Mouse (Mus musculus) liver, adult 2 months (tissue): ENCODE results near the gene Pygo2. TPM values are rescaled to one million over a fixed set of nuclear protein-coding genes. Genes with fewer than 3 reads are reported as not detected.

Experiments
- DNase-seq: peaks from one replicate; pipeline ENCODE4 v3.0.0-alpha.2; 2011; ENCODE audit warnings: low read depth, low spot score; ENCODE audit errors: extremely low read depth
- H3K27ac ChIP-seq: fragments of 200-500 bp; replicated peaks from 2 replicates; pipeline ENCODE4 v1.5.1; 2012; ENCODE audit warnings: low read depth, mild to moderate bottlenecking, control low read depth, inconsistent platforms, low read length; ENCODE audit not compliant: insufficient read depth
- H3K27me3 ChIP-seq: fragments of 200-500 bp; 2 replicates; pipeline ENCODE4 v1.6.1; 2012; ENCODE audit warnings: mild to moderate bottlenecking, moderate library complexity, low read length, inconsistent platforms; ENCODE audit not compliant: control insufficient read depth, insufficient read depth
- H3K36me3 ChIP-seq: fragments of 200-500 bp; 2 replicates; pipeline ENCODE4 v1.6.1; 2012; ENCODE audit warnings: low read length, inconsistent platforms; ENCODE audit not compliant: control insufficient read depth, insufficient read depth
- H3K4me1 ChIP-seq: fragments of 200-500 bp; 2 replicates; pipeline ENCODE4 v1.6.1; 2011; ENCODE audit warnings: low read length; ENCODE audit not compliant: control insufficient read depth, insufficient read depth
- H3K4me3 ChIP-seq: fragments of 200-500 bp; 2 replicates; pipeline ENCODE4 v1.5.1; 2011; ENCODE audit warnings: low read depth, mild to moderate bottlenecking, control low read depth, low read length, moderate library complexity; ENCODE audit not compliant: insufficient read depth
- H3K79me2 ChIP-seq: fragments of 200-500 bp; 2 replicates; pipeline ENCODE4 v1.6.1; 2012; ENCODE audit warnings: inconsistent platforms, mild to moderate bottlenecking, low read length, moderate library complexity; ENCODE audit not compliant: control insufficient read depth, insufficient read depth
- H3K9ac ChIP-seq: fragments of 200-500 bp; 2 replicates; pipeline ENCODE4 v1.6.1; 2012; ENCODE audit warnings: low read depth, mild to moderate bottlenecking, control low read depth, inconsistent platforms, low read length
- CTCF ChIP-seq: fragments of 200-500 bp; IDR thresholded peaks from 2 replicates; pipeline ENCODE4 v1.5.1; 2011; ENCODE audit warnings: low read depth, low read length, control low read depth
- POLR2A ChIP-seq: fragments of 200-500 bp; IDR thresholded peaks from 2 replicates; pipeline ENCODE4 v1.6.1; 2011; ENCODE audit warnings: low read length, control low read depth; ENCODE audit not compliant: insufficient read depth; ENCODE audit errors: extremely low read depth
- WGBS: fragments of 180-500 bp; shearing (Covaris S2); methylation state at CpG from one replicate; pipeline ENCODE4 v1.1.7; 2018; 5-methylcytosine and 5-hydroxymethylcytosine counted together
- polyA plus RNA-seq: library from polyadenylated mRNA; depleted of rRNA; stranded (reverse); fragments of >200 nt; gene quantifications from 2 replicates; pipeline ENCODE4 v1.2.3, GENCODE M21; 2012
- total RNA-seq: library from RNA; depleted of rRNA; stranded (reverse); fragments of >200 nt; gene quantifications from 2 replicates; pipeline ENCODE4 v1.2.3, GENCODE M21; 2014

The Pygo2 gene
- total and polyA plus RNA-seq, 2 experiments = 4.4 to 26.5 TPM

- Histone ChIP-seq H3K27ac (peak overlapping the region; percentile 97), H3K4me1 (peaks cover 33% of the 10 kb centered on the region), H3K27me3 (no peaks in the 10 kb centered on the region), H3K4me3 (peak overlapping the region; percentile 71), H3K9ac (peak overlapping the region; percentile 82), H3K36me3 (no peaks in the 10 kb centered on the region), H3K79me2 (peaks cover 53% of the 10 kb centered on the region)
- WGBS = 1% methylated on average over 56 of the region's 56 CpGs
- peak; percentile 85 for DNase-seq
- TF ChIP-seq POLR2A (0 out of 2 replicates have a peak, but pooled peaks have one; percentile 18), CTCF (no peak)
Measured at GRCm38 (mm10) chr3:89391663-89392511, 38.1 kb upstream of the Pygo2 start.

- peak overlapping the region; percentile 82 for H3K9ac ChIP-seq
- H3K79me2 ChIP-seq = peaks cover 43% of the 10 kb centered on the region
- H3K4me3 ChIP-seq = peak overlapping the region; percentile 71
- H3K27ac ChIP-seq = peak overlapping the region; percentile 87
- 1% methylated on average over 20 of the region's 24 CpGs for WGBS
- H3K27me3 ChIP-seq = no peaks in the 10 kb centered on the region
- peaks cover 32% of the 10 kb centered on the region for H3K4me1 ChIP-seq
- H3K36me3 ChIP-seq = no peaks in the 10 kb centered on the region
- 0 out of 2 replicates have a peak, but pooled peaks have one; percentile 26 for TF ChIP-seq POLR2A
- no peak for TF ChIP-seq CTCF
- no peak for DNase-seq
Measured at GRCm38 (mm10) chr3:89392871-89393311, 37.1 kb upstream of the Pygo2 start.

DNA sequence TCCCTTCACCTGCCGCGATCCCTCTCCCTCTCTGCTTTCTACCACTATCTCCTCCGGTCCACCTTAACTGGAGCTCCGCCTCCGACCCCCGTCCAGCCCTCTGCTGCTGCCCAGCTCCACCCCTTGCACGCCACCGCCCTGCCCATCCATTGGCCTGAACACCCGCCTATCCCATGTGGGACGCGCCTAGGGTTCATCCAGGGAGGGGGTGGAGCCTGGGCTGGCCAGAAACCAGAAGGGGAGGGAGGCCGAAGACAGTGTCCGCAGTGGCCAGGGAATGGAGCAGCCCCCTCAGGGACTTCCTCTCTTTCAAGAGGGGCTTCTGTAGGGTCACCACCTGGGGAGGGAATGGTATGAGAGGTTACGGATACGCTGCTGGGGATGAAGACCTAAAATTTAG is 36.4 kb upstream of the Pygo2 start:
- peak; percentile 90 for DNase-seq
- Histone ChIP-seq H3K27me3 (no peaks in the 10 kb centered on the region), H3K27ac (peak overlapping the region; percentile 98), H3K4me1 (peaks cover 26% of the 10 kb centered on the region), H3K36me3 (no peaks in the 10 kb centered on the region), H3K79me2 (peaks cover 36% of the 10 kb centered on the region), H3K4me3 (peak overlapping the region; percentile 85), H3K9ac (peak overlapping the region; percentile 92)
- under 1% methylated on average over 15 of the region's 15 CpGs for WGBS
- TF ChIP-seq CTCF (no peak), POLR2A (peak; percentile 86)

- no peaks in the 10 kb centered on the region for H3K27me3 ChIP-seq
- H3K79me2 ChIP-seq = peaks cover 33% of the 10 kb centered on the region
- peak; percentile 86 for DNase-seq
- WGBS = under 1% methylated on average over 41 of the region's 42 CpGs
- TF ChIP-seq POLR2A = peak; percentile 59; the same call in 1 of the 2 replicates
- TF ChIP-seq CTCF = peak; percentile 67
- H3K4me3 ChIP-seq = peak within 1 kb of the TSS; percentile 85
- H3K27ac ChIP-seq = peak within 1 kb of the TSS; percentile 98
- H3K36me3 ChIP-seq = no peaks in the 10 kb centered on the region
- peaks cover 24% of the 10 kb centered on the region for H3K4me1 ChIP-seq
- H3K9ac ChIP-seq = peak within 1 kb of the TSS; percentile 92
Measured at GRCm38 (mm10) chr3:89394006-89394893, 35.8 kb upstream of the Pygo2 start, which contains the start of gene Zbtb7b. Gene Zbtb7b (minus strand): TSS chr3:89394776.

DNA sequence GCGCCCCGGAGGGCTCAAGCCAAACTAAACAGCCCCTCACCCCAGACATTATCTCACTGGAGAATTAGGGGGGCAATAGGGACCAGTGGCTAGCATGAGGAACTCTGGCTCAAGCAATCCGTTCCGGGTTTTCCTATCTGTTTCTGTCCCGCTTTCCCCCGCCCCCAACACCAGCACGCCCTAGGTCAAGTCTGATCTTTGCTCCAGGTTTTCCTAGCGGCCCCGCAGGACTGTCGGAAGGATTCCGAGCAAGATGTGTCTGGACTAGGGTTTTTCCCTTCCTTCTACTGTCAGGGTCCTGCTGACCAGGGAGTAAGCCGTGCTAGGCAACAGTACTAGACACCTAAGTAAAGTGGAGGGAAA is 35.1 kb upstream of the Pygo2 start:
- Histone ChIP-seq H3K79me2 (peaks cover 28% of the 10 kb centered on the region), H3K4me1 (peaks cover 18% of the 10 kb centered on the region), H3K4me3 (peak overlapping the region; percentile 85), H3K27me3 (no peaks in the 10 kb centered on the region), H3K9ac (peak overlapping the region; percentile 92), H3K36me3 (peaks cover under 1% of the 10 kb centered on the region; the same call in 1 of the 2 replicates), H3K27ac (peak overlapping the region; percentile 98)
- DNase-seq = peak; percentile 85
- 2% methylated on average over 12 of the region's 12 CpGs for WGBS
- TF ChIP-seq POLR2A = peak; percentile 61; the same call in 1 of the 2 replicates
- no peak for TF ChIP-seq CTCF
